Mouse (Mus musculus): ENCODE results near the gene Ntf5.

DNA sequence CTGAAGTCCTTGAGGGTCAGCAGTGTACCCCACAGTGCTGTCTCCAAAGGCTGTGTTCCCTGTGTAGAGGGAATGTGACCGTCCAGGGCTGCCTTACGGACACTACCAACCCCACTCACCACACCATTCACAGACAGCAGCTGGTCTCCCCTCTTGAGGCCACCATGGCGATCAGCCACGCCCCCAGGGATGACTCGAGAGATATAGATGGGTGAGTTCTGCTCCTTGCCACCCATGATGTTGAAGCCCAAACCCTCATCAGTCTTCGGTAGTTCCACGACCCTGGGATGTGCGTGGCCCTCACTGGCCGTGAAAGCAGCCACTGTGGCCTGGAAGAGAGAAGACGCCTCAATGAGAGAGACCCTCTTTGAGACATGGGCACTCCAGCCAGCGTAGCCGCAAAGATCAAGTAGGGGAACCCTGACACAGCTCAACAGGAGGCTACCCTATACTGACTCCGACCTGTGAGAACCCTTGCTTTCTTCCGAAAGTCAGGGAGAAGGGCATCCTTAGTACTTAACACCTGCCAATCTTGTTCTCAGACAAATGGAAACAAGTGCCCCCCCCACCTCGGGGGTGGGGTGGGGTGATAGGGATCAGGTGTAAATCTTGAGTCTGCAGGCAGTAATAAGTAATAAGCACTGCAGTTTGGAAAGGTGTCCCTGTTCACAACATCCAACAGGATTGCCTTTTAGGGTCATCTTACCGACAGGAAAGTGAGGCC, 44.3 kb upstream of the Ntf5 start:
- TF ChIP-seq CTCF (IDR thresholded peaks at IDR 0.05; ENCODE audit: control insufficient read depth, insufficient read depth, low read length) = no peak
- no peak for TF ChIP-seq POLR2A (IDR thresholded peaks at IDR 0.05; ENCODE audit: borderline replicate concordance, control insufficient read depth, low read depth, low read length)
